Mouse (Mus musculus) hematopoietic stem cell, adult 5-6 weeks (primary cell): ENCODE measurements around the gene Sh2b1. TPM values are rescaled to one million over a fixed set of nuclear protein-coding genes. Genes with fewer than 3 reads are reported as not detected.

Experiments used
- ATAC-seq, 2 experiments: fragments of 125-278 bp in 1 of 2; replicated peaks in 1 of 2; 2 replicates each; pipeline ENCODE4 v1.8.0; 2016 to 2017; ENCODE audit warnings: inconsistent platforms in 2 of 2, mild to moderate bottlenecking in 2 of 2, moderate number of reproducible peaks in 2 of 2, low read depth in 1 of 2, moderate TSS enrichment in 1 of 2; ENCODE audit not compliant: low FRiP score in 2 of 2, poor library complexity in 2 of 2, severe bottlenecking in 2 of 2, insufficient read depth in 1 of 2, low TSS enrichment in 1 of 2
- total RNA-seq: library from RNA; stranded (forward); fragments of 172-1452, 232-1000 nt; gene quantifications from 2 replicates; pipeline ENCODE4 v1.2.3, GENCODE M21; 2017

The Sh2b1 gene
- total RNA-seq, 1 experiment from 2014 or later = 20.9 TPM

DNA sequence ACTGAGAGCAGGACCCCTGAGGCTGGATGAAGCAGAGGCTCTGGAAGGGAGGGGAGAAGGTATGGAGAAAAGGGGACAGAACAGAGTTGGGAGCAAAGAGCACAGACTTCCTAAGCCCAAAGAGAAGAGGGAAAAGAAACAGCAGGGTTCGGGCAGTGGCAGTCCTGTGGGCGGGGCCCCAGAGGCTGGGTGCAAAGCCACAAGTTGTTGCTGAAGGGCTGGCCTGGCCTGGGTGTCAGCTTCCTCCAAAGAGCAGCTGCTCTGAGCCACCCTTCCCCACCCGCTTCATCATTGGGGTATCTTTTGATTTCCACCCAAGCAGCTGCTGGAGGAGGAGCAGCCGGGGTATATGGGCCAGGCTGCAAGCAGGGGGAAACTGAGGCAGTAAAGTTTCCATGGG lies 11.1 kb downstream of the Sh2b1 start:
- peak; percentile 72 to 81 for ATAC-seq

DNA sequence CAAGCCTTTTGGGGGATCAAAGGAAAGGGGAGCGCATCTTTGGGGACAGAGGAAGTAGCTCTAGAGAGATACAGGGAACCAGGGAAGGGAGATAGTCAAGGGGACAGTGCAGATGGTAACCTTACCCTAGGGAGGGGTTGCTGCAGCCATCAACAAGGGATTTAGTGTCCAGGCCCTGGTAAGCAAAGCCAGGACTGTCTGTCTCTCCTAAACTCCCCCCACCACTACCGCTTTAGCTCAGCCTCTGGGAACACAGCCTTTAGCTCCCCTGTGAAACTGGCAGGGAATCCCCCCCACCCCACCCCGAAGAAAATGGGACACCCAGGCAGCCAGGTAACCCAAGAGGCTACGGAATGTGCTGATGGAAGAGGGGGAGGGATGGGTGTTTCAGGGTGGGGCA lies 11.7 kb downstream of the Sh2b1 start:
- ATAC-seq = no peak

DNA sequence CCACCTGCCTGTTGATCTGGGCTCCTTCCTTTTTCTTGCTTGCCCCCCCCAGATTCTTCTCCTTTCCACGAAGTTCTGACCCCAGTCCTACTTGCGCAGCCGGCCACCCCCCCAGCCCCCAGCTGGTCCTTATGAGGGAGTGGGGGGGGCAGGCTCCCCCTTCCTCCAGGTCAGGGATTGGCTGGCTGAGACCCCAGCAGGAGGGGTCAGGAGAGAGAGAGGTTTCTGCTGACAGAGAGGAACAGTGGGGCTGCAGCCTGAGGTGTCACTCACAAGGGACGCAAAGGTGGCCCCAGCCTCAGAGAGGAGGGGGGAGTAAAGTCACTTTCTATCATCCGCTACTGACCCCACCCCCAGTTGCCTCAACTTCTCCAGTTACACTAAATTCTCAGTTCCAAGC lies 12.2 kb downstream of the Sh2b1 start, which contains the start of gene Atp2a1:
TSS of gene Atp2a1 (minus strand) at position 105 of the 400 bp plus-strand sequence.
- no peak for ATAC-seq

DNA sequence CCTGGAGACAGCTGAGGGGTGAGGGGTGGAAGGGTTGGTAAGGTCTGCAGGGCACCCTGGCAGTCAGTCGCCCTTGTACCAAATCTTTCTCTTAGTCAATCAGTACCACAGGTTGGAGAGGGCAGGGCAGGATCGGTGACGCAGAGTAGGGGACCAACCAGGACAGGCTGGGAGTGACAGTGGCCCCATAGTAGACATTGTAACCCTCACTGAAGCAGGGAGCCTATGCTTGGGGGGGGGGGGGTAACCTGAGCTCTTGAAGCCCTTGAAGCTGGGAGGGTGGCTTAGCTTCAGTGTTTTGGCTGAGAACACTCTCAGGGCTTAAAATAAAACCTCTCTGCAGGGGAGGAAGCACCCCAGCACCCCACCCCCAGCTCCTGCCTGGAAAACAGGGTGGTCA lies 13.6 kb downstream of the Sh2b1 start:
- ATAC-seq = no peak

DNA sequence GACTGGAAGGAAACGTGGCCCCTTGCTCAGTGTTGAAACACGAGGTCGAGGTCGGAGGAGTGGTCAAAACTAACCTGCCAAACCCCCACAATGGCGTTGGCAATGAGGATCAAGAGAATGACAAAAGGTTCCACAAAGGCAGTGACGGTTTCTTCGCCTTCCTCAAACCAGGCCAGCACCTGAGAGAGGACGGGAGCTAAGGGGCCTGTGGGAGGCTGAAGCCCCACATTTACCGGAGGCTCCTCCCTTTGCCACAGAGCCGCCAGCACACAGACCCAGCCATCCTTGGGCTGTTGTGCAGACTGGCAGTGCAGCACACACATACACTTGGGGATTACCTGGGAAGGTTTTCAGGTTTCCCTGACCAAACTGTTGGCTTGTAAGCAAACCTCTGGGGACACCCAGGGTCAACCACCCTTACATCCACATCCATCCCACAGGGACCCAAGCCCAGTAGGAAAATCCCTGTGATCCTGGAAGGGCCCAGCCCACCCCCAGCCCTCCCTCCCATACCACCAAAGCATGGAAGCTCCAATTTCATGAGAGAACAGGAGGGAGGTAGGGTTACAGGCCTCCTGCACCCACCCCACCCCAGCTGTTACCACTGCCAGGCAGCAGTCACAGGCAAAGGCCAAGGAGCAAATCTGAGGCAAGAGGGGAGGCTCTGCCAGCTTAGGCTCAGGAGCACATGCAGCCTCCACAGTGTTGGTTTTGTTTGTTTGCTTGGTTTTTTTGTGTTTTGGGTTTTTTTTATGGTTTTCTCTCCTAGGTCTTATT lies 14.4 kb downstream of the Sh2b1 start:
- ATAC-seq = no peak

DNA sequence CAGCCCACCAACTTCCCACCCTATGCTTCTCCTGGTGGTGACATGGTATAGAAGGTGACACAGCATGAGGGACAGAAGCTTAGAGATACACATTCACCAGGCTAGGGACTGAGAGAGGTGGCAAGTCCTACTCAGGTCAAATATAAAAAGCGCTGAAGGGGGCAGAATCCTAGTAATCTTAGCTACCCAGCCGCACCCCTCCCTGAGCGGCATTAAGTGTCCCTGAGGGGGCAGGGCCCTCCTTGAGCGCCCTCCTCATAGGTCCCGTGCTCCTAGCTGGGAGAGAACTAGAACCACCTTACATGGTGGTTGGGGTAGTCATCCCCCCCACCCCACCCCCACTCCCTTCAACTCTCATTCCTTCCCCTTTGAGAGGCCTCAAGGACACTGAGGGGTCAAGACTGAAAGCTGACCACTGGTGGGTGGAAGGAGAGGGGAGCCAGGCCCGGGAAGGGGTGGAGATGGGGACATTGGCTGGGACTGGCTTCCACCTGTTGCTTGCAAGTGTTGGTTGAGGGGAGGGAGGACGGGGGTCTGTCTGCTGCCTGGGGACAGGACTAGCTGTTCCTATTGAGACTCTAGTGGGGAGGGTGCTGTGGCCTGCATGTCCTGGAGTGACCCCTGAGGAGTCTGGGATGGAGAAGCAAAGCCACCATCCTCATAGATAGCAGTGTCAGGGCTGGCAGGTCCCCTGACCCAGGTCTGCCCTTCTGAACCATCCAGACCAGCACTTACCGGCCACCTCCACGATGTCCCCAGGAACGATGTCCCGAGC lies 16.2 kb downstream of the Sh2b1 start:
- no peak for ATAC-seq

DNA sequence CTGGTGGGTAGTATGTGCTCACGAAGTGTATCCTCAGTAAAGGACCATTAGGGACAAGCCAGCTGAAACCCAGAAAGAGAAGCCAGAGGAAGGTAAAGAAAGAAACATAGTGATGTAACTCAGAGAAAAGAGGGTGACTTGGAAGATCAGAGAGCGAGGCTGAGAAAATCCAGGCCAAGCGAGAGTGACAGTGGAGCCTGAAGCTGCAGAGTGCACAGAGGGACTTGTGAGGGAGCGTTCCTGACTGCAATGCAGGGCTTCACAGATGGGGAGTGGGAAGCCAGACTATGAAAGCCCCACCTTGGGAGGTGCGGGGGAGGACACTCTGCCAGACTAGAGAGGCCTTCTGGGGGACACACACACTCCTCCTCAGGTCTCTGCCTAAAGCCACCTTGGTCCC lies 17.0 kb downstream of the Sh2b1 start:
- ATAC-seq = no peak

DNA sequence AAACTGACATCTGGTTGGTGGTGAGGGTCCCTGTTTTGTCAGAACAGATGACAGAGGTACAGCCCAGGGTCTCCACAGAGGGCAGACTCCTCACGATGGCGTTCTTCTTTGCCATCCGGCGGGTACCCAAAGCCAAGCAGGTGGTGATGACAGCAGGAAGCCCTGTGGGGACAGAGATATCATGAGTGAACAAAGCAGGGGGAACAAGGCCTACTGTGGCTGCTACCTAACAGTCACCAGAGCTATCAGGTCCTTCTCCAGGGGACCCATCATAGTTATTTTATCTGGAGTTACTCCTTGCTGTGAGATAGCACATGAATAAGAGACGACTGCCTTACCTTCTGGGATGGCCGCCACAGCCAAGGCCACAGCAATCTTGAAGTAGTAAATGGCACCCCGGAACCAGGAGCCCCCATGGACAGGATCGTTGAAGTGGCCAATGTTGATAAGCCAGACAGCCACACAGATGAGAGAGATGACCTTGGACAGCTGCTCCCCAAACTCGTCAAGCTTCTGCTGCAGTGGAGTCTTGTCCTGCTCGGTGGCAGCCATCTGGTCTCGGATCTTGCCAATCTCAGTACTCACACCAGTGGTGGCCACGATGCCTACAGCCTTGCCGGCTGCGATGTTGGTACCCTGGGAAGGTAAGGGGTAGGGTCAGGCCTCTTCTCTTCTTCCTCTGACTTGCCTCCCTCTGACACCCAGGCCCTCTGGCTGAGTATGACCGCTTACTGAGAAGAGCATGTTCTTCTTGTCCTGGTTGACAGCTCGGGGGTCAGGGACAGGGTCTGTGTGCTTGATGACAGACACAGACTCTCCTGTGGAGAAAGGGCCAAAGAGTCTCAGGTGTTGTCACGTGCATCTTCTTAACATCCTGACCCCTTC lies 18.6 kb downstream of the Sh2b1 start:
- peak in 1 of 2 experiments; percentile 4; a peak in 2 of 4 replicates for ATAC-seq

DNA sequence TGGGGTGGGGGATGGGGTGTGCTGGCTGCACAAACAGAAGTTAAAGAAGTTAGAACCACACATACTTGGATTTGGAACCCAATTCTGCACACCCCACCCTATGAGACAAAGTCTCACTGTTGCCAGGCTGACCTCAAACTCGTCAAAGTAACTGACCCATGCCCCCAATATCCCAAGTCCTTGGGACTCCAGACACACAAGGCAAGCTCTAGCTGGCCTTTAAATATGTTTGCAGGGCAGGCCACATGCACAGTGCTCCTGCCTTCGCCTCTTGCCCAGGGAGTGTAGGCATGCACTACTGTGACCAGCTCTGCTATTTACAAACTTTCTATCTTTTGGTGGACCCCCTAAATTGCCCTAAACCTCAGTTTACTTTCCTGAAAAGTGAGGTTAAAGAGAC lies 20.0 kb downstream of the Sh2b1 start:
- no peak for ATAC-seq

DNA sequence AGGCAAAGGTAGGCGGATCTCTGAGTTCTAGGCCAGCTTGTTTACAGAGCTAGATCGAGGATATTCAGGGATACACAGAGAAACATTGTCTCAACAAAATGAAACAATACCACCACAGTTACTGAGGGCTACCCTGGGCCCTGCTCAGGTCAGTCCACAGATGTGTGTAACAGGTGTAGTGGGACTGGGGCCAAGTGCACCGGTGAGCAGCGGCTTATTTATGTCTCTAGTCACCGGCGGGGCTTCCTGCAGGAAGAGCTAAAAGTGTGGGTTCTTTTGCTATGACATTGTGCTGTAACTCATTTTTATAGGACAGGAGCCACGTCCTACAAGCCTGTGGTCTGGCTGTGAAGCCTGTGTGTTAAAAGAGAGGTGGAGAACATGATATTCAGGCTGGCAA lies 21.4 kb downstream of the Sh2b1 start:
- no peak for ATAC-seq

DNA sequence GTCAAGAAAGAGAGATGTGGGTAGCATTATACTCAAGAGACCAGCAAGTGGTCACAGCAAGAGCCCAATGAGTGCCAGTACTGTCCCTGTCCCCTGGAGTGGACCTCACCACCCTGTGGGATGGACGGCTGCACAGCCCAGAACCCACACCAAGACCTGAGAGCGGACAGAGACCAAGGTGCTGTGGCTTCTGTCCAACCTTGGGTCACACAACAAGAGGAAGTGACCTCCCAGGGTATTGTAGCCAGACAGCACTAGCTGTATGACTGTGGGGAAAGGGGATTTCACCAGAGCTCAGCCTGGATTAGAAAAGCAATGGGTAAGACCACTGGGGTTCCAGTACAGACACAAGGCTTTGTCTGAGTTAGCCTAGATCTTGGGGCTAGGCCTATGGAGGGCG lies 23.0 kb downstream of the Sh2b1 start:
- no peak for ATAC-seq

DNA sequence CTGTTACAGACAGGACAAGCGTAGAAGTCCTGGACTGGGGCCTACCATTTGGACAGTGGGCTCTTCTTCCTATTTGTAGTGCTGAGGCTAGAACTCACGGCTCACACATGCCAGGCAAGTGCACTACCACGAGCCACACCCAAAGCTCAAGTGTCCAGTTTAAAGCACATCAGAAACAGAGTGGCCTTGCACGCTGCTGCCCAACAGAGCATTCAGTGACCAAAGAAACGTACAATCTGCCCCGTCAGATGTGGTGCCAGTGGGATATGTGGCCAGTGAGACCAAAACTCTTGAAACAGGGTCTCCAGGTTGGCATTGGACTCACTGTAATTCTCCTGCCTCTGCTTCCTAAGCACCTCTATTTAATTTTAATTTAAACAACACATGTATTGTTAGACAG lies 24.6 kb downstream of the Sh2b1 start:
- no peak for ATAC-seq

DNA sequence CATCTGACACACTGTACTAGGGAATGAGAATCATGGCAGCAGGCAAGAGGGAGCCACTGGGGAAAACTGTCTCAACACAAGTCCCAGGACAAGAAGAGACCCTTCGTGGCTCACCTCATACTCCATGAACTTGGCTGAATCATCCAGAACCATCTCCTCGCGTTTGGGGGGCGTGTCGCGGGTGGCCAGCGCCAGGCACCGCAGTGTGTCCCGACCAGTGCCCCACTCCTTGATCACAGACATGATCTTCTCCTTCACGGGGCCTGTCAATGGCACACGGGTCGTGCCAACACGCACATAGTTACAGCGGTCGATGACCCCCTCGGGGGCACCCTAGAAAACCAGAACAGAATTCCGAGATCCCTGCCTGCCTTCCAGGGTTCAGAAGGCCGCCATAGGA lies 25.2 kb downstream of the Sh2b1 start:
- ATAC-seq = no peak

DNA sequence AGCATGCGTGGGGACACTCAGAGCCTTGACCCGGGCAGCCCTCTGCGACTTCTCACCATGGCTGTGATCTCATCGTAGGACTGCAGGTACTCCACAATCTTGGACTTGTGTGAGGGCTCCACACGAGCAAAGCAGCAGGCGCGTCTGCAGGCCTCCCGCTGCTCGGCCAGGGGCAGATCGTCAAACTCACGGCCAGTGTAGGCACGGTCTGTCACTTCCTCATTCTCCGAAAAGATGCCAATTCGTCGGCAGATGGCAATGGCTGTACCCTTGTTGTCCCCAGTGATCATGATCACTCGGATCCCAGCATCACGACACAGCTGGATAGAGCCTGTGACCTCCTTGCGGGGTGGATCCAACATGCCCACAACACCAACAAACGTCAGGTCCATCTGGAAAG lies 26.7 kb downstream of the Sh2b1 start:
- peak; percentile 29 to 66; a peak in 2 of 4 replicates for ATAC-seq

DNA sequence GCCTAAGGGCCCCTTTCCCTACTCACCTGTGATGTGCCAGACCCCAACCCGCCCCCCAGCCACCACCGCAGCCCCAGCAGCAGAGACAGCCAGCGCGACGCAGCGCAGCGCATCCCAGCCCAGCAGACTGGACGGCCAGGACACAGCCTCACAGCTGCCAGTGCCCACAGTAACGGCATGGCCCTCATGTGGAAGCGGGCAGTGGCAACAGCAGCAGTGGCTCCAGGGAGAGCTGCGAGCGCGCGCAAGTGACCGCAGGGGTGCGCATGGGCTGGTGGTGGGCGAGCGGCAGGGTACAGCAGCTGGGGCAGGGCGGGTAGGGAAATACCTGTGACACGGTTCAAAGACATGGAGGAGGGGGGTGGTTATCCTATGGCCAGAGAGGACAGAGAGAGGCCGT lies 29.0 kb downstream of the Sh2b1 start:
- no peak for ATAC-seq

DNA sequence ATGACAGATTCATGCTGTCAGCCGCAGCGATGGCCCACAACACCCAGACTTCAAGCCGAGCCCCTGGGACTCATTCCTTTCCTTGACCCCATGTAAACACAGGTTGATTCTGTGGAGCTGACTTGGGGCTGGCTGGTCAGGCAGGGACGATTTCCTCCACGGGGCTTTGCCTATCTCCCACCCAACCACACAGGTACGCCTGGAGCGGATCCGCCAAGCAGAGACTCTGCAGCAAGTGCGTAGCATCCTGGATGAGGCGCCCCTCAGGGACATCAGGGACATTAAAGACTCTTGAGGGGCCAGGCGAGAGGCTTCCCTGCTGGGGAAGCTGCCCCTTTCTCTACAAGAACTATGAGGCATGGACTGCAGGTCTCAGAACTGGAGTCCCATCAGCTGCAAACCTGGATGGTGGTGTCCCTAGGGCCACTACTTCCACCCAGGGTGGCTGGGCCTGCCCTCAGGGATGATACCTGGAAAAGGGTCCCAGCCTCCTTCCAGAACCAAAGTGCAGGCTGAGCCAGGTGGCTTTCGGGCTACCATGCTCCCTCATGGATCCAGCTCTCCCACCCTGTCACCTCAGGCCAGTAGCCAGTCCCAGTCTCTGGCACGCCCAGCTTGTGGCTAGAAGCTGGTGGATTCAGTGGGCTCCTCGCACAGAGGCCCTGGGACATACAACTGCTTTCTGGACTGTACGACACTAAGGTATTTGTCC lies 30.0 kb downstream of the Sh2b1 start:
- ATAC-seq = no peak

DNA sequence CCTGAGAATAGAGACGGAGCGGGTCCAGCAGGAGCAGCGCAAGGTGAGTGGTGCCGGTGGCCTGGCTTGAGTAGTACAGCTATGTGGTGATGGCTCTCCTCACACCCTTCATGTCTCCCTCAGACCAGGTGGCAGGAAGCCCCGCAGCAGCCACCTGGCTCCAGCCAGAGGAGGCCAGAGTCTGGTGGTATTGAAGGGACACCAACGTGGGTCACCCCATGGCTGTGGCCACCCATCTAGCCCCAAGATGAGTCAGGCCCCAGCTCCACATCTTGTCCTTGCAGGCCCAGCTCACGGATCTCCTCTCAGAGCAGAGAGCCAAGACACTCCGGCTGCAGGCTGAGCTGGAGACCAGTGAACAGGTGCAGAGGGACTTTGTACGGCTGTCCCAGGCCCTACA lies 30.7 kb downstream of the Sh2b1 start:
- ATAC-seq = no peak
